Mouse (Mus musculus): ENCODE measurements around the gene Senp2. TPM values are rescaled to one million over a fixed set of nuclear protein-coding genes. Genes with fewer than 3 reads are reported as not detected.

Gene Senp2
- polyA plus RNA-seq, 1 experiment from 2014 or later, result 44.5 TPM

- Histone ChIP-seq H3K27me3 (ENCODE audit: control insufficient read depth, insufficient read depth, low read depth, low read length) (no peaks in the 10 kb centered on the region), H3K4me2 (ENCODE audit: low read depth, low read length) (no peak overlapping the region), H3K36me3 (ENCODE audit: control insufficient read depth, insufficient read depth, low read length) (peaks cover 24% of the 10 kb centered on the region), H3K4me3 (ENCODE audit: low read length) (no peak overlapping the region), H3K9ac (ENCODE audit: low read length) (no peak overlapping the region), H3K27ac (ENCODE audit: low read length) (no peak overlapping the region), H3K9me3 (ENCODE audit: control insufficient read depth, low read length) (no peaks in the 10 kb centered on the region), H3K4me1 (replicated peaks; ENCODE audit: control insufficient read depth, insufficient read depth, low read length) (no peaks in the 10 kb centered on the region)
- no peak for ATAC-seq (ENCODE audit: low read depth)
- WGBS, result 76% methylated on average over 7 of the region's 7 CpGs
These were observed 62.1 kb downstream of the Senp2 start for GRCm38 (mm10) chr16:22071361-22071760.

- 70% methylated on average over 6 of the region's 6 CpGs for WGBS
- H3K9me3 ChIP-seq (ENCODE audit: control insufficient read depth, low read length), result no peaks in the 10 kb centered on the region
- H3K27ac ChIP-seq (ENCODE audit: low read length), result no peak overlapping the region
- no peak overlapping the region for H3K4me2 ChIP-seq (ENCODE audit: low read depth, low read length)
- no peak overlapping the region for H3K9ac ChIP-seq (ENCODE audit: low read length)
- H3K36me3 ChIP-seq (ENCODE audit: control insufficient read depth, insufficient read depth, low read length), result peaks cover 10% of the 10 kb centered on the region
- H3K27me3 ChIP-seq (ENCODE audit: control insufficient read depth, insufficient read depth, low read depth, low read length), result no peaks in the 10 kb centered on the region
- no peak overlapping the region for H3K4me3 ChIP-seq (ENCODE audit: low read length)
- no peak for ATAC-seq (ENCODE audit: low read depth)
- no peaks in the 10 kb centered on the region for H3K4me1 ChIP-seq (replicated peaks; ENCODE audit: control insufficient read depth, insufficient read depth, low read length)
These were observed 65.8 kb downstream of the Senp2 start for GRCm38 (mm10) chr16:22075067-22075466.

- no peak for ATAC-seq (ENCODE audit: low read depth)
- 31% methylated on average over 5 of the region's 5 CpGs for WGBS
These were observed 66.7 kb downstream of the Senp2 start for GRCm38 (mm10) chr16:22075829-22076619.

GRCm38 (mm10) chr16:22076620-22076941 is 67.3 kb downstream of the Senp2 start:
- Histone ChIP-seq H3K4me2 (ENCODE audit: low read depth, low read length) (no peak overlapping the region), H3K9me3 (ENCODE audit: control insufficient read depth, low read length) (no peaks in the 10 kb centered on the region), H3K9ac (ENCODE audit: low read length) (no peak overlapping the region), H3K27me3 (ENCODE audit: control insufficient read depth, insufficient read depth, low read depth, low read length) (no peaks in the 10 kb centered on the region), H3K36me3 (ENCODE audit: control insufficient read depth, insufficient read depth, low read length) (peaks cover 8% of the 10 kb centered on the region), H3K4me1 (replicated peaks; ENCODE audit: control insufficient read depth, insufficient read depth, low read length) (no peaks in the 10 kb centered on the region), H3K4me3 (ENCODE audit: low read length) (no peak overlapping the region), H3K27ac (ENCODE audit: low read length) (no peak overlapping the region)
- WGBS, result 41% methylated on average over 4 of the region's 4 CpGs
- peak; percentile 67 for ATAC-seq (ENCODE audit: low read depth)

More at GRCm38 (mm10) chr16:22075829-22076619, 66.7 kb downstream of the Senp2 start:
- Histone ChIP-seq H3K4me3 (ENCODE audit: low read length) (no peak overlapping the region), H3K27ac (ENCODE audit: low read length) (no peak overlapping the region), H3K4me1 (replicated peaks; ENCODE audit: control insufficient read depth, insufficient read depth, low read length) (no peaks in the 10 kb centered on the region), H3K9me3 (ENCODE audit: control insufficient read depth, low read length) (no peaks in the 10 kb centered on the region), H3K27me3 (ENCODE audit: control insufficient read depth, insufficient read depth, low read depth, low read length) (no peaks in the 10 kb centered on the region), H3K4me2 (ENCODE audit: low read depth, low read length) (no peak overlapping the region), H3K36me3 (ENCODE audit: control insufficient read depth, insufficient read depth, low read length) (peaks cover 10% of the 10 kb centered on the region), H3K9ac (ENCODE audit: low read length) (no peak overlapping the region)

- 86% methylated on average over 12 of the region's 12 CpGs for WGBS
These were observed 70.9 kb downstream of the Senp2 start for GRCm38 (mm10) chr16:22080125-22080710.

GRCm38 (mm10) chr16:22085411-22085810 is 76.1 kb downstream of the Senp2 start:
- Histone ChIP-seq H3K4me1 (replicated peaks; ENCODE audit: control insufficient read depth, insufficient read depth, low read length) (no peaks in the 10 kb centered on the region), H3K4me3 (ENCODE audit: low read length) (no peak overlapping the region), H3K36me3 (ENCODE audit: control insufficient read depth, insufficient read depth, low read length) (no peaks in the 10 kb centered on the region), H3K27me3 (ENCODE audit: control insufficient read depth, insufficient read depth, low read depth, low read length) (no peaks in the 10 kb centered on the region), H3K27ac (ENCODE audit: low read length) (no peak overlapping the region), H3K4me2 (ENCODE audit: low read depth, low read length) (no peak overlapping the region), H3K9me3 (ENCODE audit: control insufficient read depth, low read length) (no peaks in the 10 kb centered on the region), H3K9ac (ENCODE audit: low read length) (no peak overlapping the region)
- 81% methylated on average over 4 of the region's 4 CpGs for WGBS
- no peak for ATAC-seq (ENCODE audit: low read depth)

More at GRCm38 (mm10) chr16:22080125-22080710, 70.9 kb downstream of the Senp2 start:
- Histone ChIP-seq H3K4me1 (replicated peaks; ENCODE audit: control insufficient read depth, insufficient read depth, low read length) (no peaks in the 10 kb centered on the region), H3K9me3 (ENCODE audit: control insufficient read depth, low read length) (no peaks in the 10 kb centered on the region), H3K4me2 (ENCODE audit: low read depth, low read length) (no peak overlapping the region), H3K27me3 (ENCODE audit: control insufficient read depth, insufficient read depth, low read depth, low read length) (no peaks in the 10 kb centered on the region), H3K4me3 (ENCODE audit: low read length) (no peak overlapping the region), H3K36me3 (ENCODE audit: control insufficient read depth, insufficient read depth, low read length) (peaks cover 6% of the 10 kb centered on the region), H3K9ac (ENCODE audit: low read length) (no peak overlapping the region), H3K27ac (ENCODE audit: low read length) (no peak overlapping the region)
- no peak for ATAC-seq (ENCODE audit: low read depth)

GRCm38 (mm10) chr16:22091255-22091783 is 82.0 kb downstream of the Senp2 start:
- Histone ChIP-seq H3K9me3 (ENCODE audit: control insufficient read depth, low read length) (no peaks in the 10 kb centered on the region), H3K4me1 (replicated peaks; ENCODE audit: control insufficient read depth, insufficient read depth, low read length) (no peaks in the 10 kb centered on the region)
- WGBS, result 67% methylated on average over 3 of the region's 3 CpGs

GRCm38 (mm10) chr16:22095751-22096150 is 86.5 kb downstream of the Senp2 start:
- H3K9me3 ChIP-seq (ENCODE audit: control insufficient read depth, low read length), result no peaks in the 10 kb centered on the region
- H3K4me2 ChIP-seq (ENCODE audit: low read depth, low read length), result no peak overlapping the region
- no peaks in the 10 kb centered on the region for H3K27me3 ChIP-seq (ENCODE audit: control insufficient read depth, insufficient read depth, low read depth, low read length)
- 83% methylated on average over 1 of the region's 1 CpGs for WGBS
- H3K4me3 ChIP-seq (ENCODE audit: low read length), result no peak overlapping the region
- H3K4me1 ChIP-seq (replicated peaks; ENCODE audit: control insufficient read depth, insufficient read depth, low read length), result no peaks in the 10 kb centered on the region
- no peak for ATAC-seq (ENCODE audit: low read depth)
- H3K9ac ChIP-seq (ENCODE audit: low read length), result no peak overlapping the region
- H3K36me3 ChIP-seq (ENCODE audit: control insufficient read depth, insufficient read depth, low read length), result peaks cover 5% of the 10 kb centered on the region
- H3K27ac ChIP-seq (ENCODE audit: low read length), result no peak overlapping the region

More at GRCm38 (mm10) chr16:22091255-22091783, 82.0 kb downstream of the Senp2 start:
- H3K27me3 ChIP-seq (ENCODE audit: control insufficient read depth, insufficient read depth, low read depth, low read length), result no peaks in the 10 kb centered on the region
- H3K4me2 ChIP-seq (ENCODE audit: low read depth, low read length), result no peak overlapping the region
- no peak for ATAC-seq (ENCODE audit: low read depth)
- H3K9ac ChIP-seq (ENCODE audit: low read length), result no peak overlapping the region
- no peak overlapping the region for H3K27ac ChIP-seq (ENCODE audit: low read length)
- H3K4me3 ChIP-seq (ENCODE audit: low read length), result no peak overlapping the region
- H3K36me3 ChIP-seq (ENCODE audit: control insufficient read depth, insufficient read depth, low read length), result no peaks in the 10 kb centered on the region

GRCm38 (mm10) chr16:22097659-22098058 is 88.4 kb downstream of the Senp2 start:
- no peak overlapping the region for H3K4me2 ChIP-seq (ENCODE audit: low read depth, low read length)
- no peak overlapping the region for H3K9ac ChIP-seq (ENCODE audit: low read length)
- no peak overlapping the region for H3K4me3 ChIP-seq (ENCODE audit: low read length)
- peaks cover 7% of the 10 kb centered on the region for H3K36me3 ChIP-seq (ENCODE audit: control insufficient read depth, insufficient read depth, low read length)
- H3K4me1 ChIP-seq (replicated peaks; ENCODE audit: control insufficient read depth, insufficient read depth, low read length), result no peaks in the 10 kb centered on the region
- H3K9me3 ChIP-seq (ENCODE audit: control insufficient read depth, low read length), result no peaks in the 10 kb centered on the region
- ATAC-seq (ENCODE audit: low read depth), result no peak
- no peak overlapping the region for H3K27ac ChIP-seq (ENCODE audit: low read length)
- 59% methylated on average over 7 of the region's 7 CpGs for WGBS
- H3K27me3 ChIP-seq (ENCODE audit: control insufficient read depth, insufficient read depth, low read depth, low read length), result no peaks in the 10 kb centered on the region

Data from lung, embryonic 16.5 days (tissue).